In the genomic region with DNA sequence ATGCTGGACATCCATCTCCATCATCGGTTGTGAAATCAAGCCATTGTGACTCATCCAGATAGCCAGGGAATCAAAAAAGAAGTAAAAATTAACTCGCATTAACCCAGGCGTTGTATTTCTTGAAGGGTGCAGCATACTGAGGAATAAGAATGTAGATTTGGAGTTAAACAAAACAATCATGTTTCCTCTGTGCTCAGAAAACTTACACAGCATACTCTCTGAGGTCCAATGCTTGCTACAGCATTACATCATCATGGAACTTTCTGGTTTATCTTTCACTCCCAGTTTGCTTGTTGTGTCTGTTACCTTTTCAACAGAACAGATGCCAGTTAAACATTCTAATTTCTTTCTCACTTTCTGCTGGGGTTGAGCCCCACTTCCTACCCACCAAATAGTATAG, we compare ENCODE assay signal across 16 mouse cellular contexts.
"Had no signal": no experiment of that assay in that cellular context is flagged by ENCODE, and none has a peak within 500 bp of the region (broad histone marks: within the 10 kb centered on the region; RNA-seq: fewer than 3 reads in every experiment).

No protein-coding gene starts in this region.

- H3K36me3 ChIP-seq: kidney, embryonic 15.5 days; liver, embryonic 13.5 days; lung, embryonic 15.5 days; midbrain, embryonic 10.5 days; midbrain, embryonic 13.5 days had no signal

- DNase-seq: kidney, adult 11 months; kidney, adult 8-10 months; kidney, postnatal 10 days; kidney, postnatal 36 days; layer of hippocampus, postnatal 36 days; liver, embryonic 13.5 days; right cerebral cortex, postnatal 14 days; right cerebral cortex, postnatal 4 days; thymus, adult 2 months; thymus, postnatal 25 days had no signal

- H3K27me3 ChIP-seq: kidney, embryonic 15.5 days; liver, embryonic 13.5 days; lung, embryonic 15.5 days; megakaryocyte, embryonic 14.5 days; midbrain, embryonic 13.5 days had no signal

- H3K4me2 ChIP-seq: kidney, embryonic 15.5 days; liver, embryonic 13.5 days; lung, embryonic 15.5 days; midbrain, embryonic 13.5 days had no signal

- H3K4me3 ChIP-seq: kidney, embryonic 15.5 days; left cerebral cortex, adult 2 months; liver, embryonic 13.5 days; lung, embryonic 15.5 days; megakaryocyte, embryonic 14.5 days; midbrain, embryonic 10.5 days; midbrain, embryonic 13.5 days had no signal
